Mouse (Mus musculus): ENCODE measurements around the gene Slc27a4.

DNA sequence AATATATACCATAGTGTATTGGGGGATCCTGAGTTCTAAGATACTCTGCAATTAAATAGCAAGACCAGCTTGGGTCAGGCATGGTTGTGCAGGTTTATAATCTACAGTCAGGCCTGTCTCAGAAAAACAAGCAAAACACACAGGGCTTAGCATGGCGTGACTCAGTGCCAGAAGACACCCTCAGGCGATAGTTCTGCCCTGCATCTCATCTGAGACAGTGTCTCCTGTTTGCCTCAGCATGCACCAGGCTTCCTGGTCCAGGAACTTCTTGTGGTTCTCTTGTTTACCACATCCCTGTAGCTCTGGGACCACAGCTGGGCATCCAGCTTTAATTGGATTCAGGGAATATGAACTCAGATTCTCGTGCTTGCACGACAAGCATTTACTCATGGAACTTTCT lies 62.7 kb downstream of the Slc27a4 start:
- TF ChIP-seq POLR2A (IDR thresholded peaks at IDR 0.05; ENCODE audit: borderline replicate concordance, extremely low read depth, low read depth, low read length) (no peak), CTCF (IDR thresholded peaks at IDR 0.05; ENCODE audit: insufficient read depth, low read length) (no peak)
